Mouse (Mus musculus): Measurements from ENCODE around the gene Krtap4-7.

GRCm38 (mm10) chr11:99644351-99644750, 462 bp upstream of the Krtap4-7 start:
- no peak for TF ChIP-seq CTCF (conservative IDR thresholded peaks at IDR 0.05; ENCODE audit: insufficient read depth, insufficient read length, low read depth, low read length)
- no peak for TF ChIP-seq POLR2A (IDR thresholded peaks at IDR 0.05; ENCODE audit: low read depth, low read length)
